Mouse (Mus musculus) gastrocnemius, postnatal 4 days (tissue): ENCODE results near the gene Ndufs2. TPM values are rescaled to one million over a fixed set of nuclear protein-coding genes. Genes with fewer than 3 reads are reported as not detected.
"Not testable (repeated sequence)": the region's sequence is repeated elsewhere in the genome, so short reads cannot be mapped to it uniquely, and the experiment has no call there.

Source experiments
- DNase-seq, 2 experiments: peaks; one replicate each; pipeline ENCODE4 v3.0.0; 2021 to 2022; ENCODE audit warnings: low spot score in 2 of 2, mixed read lengths in 2 of 2
- total RNA-seq, 2 experiments: library from RNA; stranded (reverse); gene quantifications; 2 replicates each; pipeline ENCODE4 v1.2.3; 2021

The Ndufs2 gene
- total RNA-seq, 2 experiments from 2014 or later, result 471 to 503 TPM

DNA sequence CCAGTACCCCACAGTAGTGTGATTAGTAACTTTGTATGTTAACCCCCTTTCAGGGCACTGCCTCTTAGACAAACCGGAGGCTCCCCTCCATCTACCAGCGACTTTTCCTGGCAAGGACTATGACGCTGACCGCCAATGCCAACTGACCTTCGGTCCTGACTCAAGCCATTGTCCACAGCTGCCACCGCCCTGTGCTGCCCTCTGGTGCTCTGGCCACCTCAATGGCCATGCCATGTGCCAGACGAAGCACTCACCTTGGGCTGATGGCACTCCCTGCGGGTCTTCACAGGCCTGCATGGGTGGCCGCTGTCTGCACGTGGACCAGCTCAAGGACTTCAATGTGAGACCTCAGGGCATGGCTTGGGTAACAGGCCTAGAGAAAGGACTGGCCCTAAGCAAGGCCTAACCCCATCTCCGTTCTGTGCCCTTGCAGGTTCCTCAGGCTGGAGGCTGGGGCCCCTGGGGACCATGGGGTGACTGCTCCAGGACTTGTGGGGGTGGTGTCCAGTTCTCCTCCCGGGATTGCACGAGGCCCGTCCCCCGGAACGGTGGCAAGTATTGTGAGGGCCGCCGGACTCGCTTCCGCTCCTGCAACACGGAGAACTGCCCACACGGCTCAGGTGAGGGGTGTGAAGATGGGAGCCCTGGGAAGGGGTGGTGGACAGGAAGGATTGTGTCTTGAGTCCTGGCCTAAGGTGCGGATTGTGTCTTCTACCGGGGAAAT is 5.1 kb upstream of the Ndufs2 start:
- no peak for DNase-seq

DNA sequence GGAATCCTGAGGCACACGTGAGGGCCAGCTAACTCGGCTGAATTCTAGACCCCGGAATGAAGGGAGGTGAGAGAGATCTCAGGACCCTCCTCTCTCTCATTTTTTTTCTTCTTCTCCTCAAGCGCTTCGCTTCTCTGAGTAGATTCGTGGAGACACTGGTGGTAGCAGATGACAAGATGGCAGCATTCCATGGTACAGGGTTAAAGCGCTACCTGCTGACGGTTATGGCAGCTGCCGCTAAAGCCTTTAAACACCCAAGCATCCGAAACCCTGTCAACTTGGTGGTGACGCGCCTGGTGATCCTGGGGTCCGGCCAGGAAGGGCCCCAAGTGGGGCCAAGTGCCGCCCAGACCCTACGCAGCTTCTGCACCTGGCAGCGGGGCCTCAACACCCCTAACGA is 1.2 kb upstream of the Ndufs2 start:
- no peak for DNase-seq

DNA sequence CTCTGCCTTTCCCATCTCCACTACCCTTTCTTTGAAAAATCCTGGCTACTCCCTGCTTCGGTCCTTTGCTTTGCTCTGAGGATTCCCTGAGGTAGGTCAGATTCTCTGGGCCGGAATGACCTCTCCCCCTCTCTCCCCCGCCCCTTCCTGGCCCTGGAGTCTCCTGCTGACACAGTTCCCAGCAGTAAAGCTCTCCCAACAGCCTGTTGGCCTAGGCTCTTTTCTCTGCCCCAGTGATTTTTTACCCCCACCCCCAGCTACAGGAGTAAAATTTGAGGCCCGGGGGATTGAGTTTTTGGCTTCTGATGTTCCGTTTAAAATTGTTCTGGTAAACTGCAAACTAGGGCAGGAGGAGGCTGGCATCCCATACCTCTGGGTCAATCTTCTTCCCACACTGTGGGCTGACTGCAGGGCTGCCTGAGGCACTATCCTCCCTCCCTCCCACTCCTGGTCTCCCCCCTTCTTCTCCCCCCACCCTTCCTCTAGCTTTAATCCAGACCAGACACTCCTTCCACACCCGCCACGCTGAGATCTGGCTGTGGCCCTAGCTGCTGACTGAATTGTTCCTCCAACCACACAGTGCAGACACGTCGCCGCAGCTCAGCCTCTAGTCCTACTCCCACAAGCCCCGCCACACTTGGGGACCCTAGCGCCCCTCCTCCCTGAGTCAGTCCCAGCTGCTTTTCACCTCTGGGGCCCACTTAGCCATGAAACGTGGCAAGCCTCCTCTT is 571 bp upstream of the Ndufs2 start:
- peak in 1 of 2 experiments; percentile 69 for DNase-seq

DNA sequence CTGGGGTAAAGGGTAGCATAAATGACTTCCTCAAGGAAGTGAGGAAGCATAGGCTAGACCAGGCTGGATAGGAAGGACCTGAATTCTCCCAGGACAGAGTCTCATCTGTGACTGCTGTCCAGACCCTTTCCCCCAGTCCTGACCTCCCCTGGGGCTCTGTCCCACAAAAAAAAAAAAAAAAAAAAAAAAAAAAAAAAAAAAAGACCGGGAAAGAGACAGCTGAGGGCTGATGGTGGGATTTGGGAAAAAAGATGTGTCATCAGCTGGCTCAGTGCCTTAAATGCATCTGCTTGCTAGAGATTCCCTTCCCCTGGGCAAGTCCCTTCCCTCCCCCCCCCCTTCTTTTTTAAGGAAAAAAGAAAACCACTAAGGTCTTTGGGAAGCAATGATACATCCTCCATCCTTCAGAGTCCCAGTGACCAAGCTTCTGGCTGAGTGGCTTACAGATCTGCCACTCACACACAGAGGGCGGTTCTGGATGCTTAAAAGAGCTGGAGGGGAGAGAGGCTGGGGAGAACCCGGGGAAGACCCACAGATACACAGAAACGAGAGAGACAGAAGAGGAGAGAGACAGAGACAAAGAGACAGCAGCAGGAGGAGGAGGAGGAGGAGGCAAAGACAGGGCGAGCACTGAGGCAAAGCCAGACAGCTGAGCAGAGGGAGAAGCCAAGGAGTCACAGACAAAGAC is 1.1 kb downstream of the Ndufs2 start, which contains the start of gene Adamts4:
Adamts4 (plus strand) TSS at position 509 of the 688 bp plus-strand sequence.
- DNase-seq, result peak in 1 of 2 experiments; percentile 67

DNA sequence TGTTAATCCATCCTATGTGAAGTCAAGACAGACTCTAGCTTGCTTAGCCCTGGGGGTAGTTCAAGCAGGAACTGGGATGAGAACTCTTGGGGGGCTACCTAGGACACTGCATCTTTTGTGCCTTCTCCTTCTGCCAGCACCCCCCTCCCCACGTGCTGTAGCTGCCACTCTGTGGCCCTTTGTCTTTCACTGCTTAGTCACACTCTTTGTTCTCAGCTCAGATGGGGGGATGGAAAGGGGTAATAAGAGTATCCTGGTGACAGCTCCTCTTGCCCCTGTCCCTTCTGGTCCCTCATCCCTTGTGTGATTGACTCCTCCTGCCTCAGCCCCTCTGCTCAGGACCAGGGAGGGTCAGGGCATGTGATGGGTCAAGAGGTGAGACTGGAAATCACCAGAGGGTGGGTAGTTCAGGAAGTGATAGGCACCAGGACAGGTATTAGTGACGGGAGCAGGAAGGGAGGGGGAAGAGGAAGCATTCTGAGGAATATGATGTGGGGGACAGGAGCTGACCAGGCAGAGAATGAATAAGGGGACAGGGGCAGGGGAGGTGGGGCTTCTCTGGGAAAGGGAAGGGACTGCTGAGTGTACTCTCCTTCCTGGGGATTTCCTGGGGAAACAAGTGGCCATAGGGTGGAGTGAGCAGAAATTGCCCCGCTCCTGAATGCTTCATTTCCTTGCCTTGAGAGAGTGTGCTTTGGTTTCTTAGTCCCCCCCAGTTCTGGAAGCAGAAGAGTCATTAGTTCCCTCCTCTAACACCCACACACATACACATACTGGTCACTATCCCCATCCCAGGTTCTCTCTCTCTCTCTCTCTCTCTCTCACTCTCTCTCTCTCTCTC is 2.6 kb downstream of the Ndufs2 start:
- no peak for DNase-seq

DNA sequence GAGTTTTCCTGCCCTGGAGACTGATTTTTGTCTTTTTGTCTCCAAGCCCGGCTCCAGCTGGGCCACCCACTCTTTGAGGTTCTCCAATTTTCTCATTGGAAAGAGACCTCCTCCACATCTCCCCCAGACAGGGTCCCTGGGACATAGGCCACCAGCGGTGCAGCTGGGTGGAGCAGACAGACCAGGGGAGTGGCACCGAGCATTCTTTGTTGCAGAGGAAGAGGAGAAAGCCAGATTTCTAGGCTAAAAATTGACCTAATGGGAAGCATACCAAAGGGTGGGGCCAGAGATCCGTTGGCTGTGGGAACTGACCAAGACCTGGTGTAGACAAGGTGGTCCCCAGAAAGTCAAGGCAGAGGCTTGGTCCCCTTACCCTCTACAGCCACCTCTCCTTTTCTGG is 3.3 kb downstream of the Ndufs2 start:
- DNase-seq, result no peak

DNA sequence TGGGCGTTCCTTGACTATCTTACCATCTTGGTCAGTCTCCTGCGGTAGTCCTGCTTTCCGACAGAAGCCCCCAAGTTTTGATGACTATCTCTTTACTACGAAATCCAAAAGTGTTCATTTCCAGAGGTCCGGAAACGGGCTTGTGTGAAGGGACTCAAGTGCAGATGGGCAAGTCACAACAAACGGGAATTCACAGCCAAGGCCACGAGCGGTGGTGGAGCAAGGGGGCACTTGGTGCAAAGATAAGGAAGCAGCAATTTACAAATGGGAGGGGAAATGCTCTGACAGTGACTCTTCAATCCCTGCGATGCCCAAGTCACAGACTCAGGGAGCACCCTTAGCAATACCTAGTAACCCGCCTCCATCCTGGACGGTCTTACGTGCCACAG is 3.7 kb downstream of the Ndufs2 start:
- no peak for DNase-seq

DNA sequence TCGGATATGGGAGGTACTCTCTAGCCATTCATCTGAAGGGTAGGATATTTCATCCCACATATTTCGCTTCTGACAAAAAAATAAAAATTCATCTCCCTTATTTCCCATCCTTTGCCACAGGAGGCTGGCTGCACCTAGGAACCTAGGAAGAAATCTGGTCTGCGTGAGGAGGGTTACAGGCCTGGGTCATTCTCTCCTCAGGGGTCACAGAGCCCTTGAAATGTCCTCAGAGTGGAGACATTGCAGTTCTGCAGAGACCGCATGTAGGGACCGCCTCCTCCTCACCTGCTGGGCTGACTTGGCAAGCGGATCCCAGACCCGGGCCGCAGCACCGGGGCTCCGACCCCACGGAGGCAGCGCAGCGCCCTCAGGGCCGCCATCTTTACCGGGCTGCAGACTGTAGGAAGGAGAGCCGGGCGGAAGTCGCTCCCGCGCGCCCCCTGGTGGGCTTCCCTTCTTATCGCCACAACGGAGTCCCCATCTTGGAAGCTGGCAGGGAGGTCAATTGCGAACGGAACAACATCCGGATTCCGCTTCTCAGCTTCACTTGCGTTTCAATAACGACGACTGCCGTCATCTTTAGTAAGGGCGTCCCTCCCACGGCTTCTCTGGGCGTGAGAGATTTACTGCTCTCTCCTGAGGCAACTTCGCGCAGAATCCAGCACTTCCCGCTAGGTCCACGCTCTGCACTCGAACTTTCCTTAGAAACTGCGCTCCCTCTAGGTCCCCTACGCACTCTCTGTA is 4.3 kb downstream of the Ndufs2 start:
- peak; percentile 97 to 98 for DNase-seq

DNA sequence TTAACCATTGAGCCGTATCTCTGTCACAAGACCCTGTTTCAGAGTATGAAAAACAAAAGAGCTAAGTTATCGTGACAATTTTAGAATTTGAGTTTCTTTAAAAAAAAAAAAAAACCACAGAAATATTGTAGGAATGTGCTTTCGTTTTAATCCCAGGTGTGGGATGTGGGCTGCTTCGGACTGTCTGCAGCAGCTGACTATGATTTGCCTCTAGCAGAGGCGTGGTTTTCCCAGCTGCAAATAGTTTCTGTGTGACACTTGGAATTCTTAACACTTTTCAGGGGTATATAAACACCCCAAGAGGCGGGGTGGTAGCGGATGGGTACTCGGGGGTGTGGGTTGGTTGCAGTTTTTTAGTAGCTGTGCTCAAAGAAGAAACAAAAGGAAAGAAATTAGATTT is 5.8 kb downstream of the Ndufs2 start:
- no peak for DNase-seq

DNA sequence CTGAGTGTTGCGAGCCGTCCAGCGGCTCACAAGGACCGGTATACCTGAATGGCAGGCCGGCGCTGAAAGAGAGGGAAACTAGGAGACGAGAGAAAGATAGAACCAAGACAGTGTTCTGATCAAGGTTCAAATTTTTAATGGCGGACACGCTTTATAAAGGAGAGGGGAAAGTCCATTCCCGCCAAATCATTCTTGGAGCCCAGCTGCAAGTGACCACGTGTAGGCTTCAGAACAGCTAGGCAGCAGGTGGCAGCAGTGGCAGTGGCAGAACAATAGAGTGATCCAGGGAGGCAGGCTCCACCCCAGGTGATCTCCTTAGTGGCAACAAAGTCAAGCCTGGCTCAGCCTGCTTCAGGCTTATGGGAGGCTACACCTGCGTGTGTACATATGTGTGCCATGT is 9.2 kb downstream of the Ndufs2 start:
- not testable (repeated sequence) for DNase-seq

DNA sequence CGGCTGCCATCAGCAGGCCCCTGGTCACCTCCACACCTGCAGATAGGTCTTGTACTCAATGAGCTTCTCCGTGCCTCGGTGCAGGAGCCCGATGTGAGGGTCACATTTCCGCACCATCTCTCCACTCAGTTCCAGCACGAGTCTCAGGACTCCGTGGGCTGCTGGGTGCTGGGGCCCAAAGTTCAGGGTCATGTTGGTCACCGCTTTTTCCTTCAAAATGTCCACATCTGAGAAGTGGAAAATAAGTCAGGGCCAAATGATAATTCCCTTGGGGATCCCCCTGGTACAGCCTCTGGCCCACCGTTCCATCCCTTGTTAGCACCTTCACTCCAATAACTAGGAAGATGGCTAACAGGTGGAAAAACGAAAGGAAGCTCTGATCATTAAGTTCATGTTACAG is 10.3 kb downstream of the Ndufs2 start:
- no peak for DNase-seq

DNA sequence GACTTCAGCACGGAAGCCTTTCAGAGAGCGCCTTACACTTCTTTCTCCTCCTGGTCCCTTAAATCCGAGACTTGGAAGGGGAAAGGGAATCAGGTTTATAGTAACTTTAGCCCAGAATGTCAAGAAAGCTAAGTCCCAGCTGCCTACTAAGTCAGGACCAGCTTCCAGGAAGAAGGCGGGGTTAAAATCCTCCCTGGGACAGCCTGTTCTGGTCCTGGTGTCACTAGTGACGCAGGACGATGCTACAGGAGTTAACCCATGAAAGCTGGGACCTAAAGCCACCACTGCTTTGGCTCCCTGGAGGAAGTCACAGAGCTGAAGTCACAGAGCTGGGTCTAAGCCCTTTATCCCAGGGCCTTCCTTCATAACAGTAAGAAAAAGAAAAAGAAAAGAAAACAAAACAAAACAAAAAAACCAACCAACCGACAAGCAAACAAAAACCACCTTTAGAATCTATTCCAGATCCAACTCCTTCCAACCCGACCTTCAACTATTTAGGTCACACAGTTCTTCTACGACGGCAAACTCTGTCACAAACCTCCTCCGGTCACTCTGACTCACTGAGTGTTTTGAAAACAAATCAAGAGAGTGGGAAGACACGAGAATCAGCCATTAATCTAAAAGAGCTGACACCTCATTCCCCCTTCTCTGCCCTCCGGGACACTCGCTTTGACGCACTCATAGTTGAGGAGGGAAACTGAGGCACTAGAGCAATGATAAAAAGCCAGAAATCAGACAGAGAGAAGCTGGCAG is 11.0 kb downstream of the Ndufs2 start:
- DNase-seq, result no peak

DNA sequence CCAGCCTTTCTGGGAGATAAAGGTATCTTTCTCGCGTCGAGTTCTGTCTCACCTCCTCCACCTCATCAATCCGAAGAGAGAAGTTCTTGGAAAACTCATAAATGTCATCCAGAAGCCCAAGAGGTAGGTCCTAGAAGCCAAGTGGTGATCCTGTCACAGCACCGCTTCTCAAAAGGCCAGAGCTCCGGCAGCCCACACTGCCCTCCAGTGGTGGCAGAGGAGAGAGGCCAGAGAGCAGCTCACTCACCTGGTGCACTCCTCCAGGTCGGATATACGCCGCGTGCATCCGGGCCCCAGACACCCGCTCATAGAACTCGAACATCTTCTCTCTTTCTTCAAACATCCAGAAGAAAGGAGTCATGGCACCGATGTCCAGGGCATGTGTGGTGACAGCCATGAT is 12.7 kb downstream of the Ndufs2 start:
- peak in 1 of 2 experiments; percentile 36 for DNase-seq

DNA sequence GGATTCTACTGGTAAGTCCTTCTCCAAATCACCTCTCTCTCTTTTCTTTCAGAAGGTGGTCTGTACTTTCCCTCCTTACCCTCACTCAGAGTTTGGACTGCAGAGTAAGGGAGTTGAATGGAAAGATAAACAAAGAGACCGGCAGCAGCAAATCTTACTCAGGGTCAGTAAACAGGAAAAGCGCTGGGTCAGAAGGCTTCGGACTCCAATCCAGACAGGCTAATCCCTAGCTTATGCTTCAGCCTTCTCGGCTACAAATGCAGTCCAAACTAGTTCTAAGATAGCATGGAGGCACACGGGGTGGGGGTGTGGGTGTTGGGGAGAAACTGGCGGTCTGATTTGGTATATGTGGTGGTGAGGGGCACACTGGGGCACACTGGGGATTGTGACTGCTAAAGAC is 13.8 kb downstream of the Ndufs2 start:
- no peak for DNase-seq

DNA sequence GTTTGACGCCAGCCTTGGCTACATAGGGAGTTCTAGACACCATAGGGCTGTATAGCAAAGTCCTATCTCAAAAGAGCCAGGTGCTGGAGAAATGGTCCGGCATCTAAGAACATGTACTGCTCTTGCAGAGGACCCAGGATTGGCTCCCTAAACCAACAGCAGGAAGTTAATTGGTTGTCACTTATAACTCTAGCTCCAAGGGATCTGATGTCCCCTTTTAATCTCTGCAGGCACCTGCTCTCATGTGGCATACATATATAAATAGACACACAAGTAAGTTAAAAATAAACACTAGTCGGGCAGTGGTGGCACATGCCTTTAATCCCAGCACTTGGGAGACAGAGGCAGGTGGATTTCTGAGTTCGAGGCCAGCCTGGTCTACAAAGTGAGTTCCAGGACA is 15.4 kb downstream of the Ndufs2 start:
- no peak for DNase-seq

DNA sequence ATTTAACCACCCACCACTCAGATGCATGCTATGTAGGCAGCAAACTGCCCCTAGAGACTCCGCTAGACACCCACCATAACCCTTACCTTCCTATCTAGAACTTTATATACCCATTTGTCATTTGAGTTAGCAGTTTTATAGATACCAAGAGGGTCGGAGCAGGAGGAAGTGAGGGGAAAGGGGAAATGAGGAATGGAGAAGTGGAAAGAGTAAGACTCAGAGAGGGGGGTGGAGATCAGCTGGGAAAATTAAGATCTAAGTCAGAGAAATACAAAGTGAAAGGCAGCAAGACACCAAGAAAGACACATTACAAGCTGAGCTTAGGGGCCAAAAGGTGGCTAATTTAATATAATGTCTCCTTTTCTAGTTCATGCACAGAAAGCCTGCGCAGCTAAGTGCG is 16.6 kb downstream of the Ndufs2 start:
- no peak for DNase-seq

DNA sequence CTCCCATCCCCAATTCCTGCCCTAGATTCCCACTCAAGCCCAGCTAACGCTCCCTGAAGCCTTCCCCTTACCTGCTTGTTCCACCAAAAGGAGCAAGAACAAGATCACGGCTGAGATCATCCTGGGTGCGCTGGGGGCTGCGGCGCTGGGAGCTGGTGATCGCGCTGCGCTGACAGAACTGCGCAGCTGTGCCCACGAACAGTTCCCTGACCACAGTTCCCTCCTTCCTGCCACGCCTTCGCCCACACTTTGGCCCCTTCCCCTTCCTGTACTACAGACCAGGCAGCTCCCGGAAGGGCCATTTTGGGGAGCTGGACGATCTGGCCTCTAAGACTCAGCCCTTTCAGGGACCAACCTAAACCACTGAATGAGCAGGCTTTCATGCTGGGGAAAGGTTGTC is 17.1 kb downstream of the Ndufs2 start, which contains the start of gene Fcer1g:
Fcer1g (minus strand) TSS at position 240 of the 400 bp plus-strand sequence.
- DNase-seq, result no peak

DNA sequence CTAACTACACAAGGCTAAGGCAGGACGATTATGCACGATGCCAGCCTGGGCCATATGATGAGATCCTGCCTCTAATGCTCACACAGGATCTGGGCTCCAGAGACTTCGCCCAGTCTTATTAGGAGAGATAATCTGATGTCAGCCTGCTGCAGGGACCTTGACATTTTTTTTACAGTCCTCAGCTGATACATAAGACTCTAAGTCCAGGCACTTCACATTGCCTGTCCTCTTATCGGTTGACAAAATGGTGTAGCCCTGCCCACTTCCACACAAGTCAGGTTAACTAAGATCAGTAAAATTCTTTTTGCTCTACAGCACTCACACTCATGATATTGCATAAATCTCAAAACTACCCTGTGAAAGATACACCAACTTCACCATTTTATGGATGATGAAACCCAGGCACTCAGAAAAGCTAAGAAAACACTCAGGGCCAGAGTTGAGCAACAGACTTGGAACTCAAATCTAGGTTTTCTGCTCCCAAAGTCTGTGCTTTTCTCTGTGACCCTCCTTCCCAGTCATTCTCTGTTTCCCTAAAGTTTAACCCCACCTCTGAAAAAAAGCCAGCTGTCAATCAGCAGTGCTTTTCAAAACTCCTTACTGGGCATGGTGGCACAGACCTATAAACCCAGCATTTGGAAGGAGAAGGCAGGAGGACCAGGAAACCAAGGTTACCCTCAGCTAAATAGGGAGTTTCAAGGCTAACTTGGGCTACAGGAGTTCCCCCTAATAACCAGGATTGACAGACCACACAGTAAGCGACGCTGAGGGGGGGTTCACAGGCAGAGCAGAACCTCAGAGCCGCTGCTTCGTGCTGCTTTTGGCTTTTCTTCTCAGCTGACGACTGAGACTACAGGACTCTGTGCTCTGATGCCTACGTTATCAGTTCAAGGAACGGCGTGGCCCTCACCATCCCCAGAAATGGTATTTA is 18.1 kb downstream of the Ndufs2 start:
- DNase-seq, result no peak

DNA sequence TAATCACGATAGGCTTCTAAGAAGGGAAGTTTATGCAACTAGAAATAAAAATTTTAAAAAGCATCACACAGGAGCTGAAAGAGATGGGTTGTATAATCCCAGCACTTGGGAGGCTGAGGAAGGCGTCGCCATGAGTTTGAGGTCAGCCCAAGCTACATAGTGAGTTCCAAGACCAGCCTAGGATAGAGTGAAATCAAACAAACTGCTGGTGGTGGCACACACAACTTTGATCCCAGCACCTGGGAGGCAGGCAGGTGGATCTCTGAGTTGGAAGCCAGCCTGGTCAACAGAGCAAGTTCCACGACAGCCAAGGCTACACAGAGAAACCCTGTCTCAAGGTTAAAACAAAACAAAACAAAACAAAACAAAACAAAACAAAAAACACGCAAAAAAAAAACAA is 18.8 kb downstream of the Ndufs2 start:
- no peak for DNase-seq
